Mouse (Mus musculus) urinary bladder, adult 18-20 months (tissue): ENCODE data around the gene Bax.

Source experiments
- DNase-seq, 2 experiments: peaks; one replicate each; pipeline ENCODE4 v3.0.0; 2022; ENCODE audit warnings: low spot score in 2 of 2, mixed read lengths in 2 of 2

Bax gene

GRCm38 (mm10) chr7:45456721-45457203, 9.9 kb downstream of the Bax start:
- no peak for DNase-seq

DNA sequence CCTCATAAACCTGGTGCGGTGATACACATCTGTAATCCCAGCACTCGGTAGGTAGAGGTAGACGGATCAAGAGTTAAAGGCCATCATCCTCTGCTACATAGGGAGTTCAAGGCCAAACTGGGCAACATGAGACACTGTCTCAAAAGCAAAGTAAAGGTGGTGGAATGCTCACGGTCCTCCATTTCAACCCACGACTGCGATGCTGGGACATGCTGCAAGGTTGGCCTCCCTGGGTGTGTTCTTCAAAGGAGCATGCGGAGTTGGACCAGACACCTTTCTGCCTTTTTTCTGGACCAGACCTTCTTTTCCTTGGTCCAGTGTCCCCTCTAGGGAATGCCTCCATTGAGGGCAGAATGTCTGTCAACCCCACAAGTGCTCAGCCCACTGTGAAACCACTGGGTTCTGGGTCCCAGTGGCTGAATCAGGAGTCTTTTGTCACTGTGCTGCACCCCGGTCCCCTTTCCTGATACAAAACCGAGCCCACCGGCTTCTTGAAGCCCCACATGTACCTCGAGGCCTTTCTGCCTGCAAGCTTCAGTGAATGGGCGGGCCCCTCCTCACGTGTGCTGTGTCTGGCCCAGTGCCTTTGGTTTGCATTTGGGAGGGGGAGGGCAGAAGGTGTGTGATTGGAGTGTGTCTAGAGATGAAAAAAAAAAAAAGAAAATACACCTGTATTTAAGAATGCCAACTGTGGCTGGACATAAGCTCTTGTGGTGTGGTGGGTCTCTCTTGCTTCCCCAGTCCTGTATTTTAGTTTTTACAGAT, 10.6 kb downstream of the Bax start:
- DNase-seq: no peak

DNA sequence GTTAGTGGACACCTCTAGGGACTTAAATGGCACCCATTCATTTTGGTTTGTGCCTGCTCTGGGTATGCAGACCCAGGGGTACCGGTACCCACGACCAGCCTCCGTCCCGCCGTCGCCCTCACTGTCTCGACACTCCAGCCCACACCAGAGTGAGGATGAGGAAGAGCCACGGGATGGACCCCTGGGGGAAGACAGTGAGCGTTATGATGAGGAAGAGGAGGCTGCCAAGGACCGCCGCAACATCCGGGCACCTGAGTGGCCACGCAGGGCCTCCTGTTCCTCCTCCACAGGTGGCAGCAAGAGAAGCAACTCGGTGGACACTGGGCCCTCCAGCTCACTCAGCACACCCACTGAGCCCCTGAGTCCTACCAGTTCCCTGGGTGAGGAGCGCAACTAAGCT, 11.7 kb downstream of the Bax start:
- DNase-seq: no peak

GRCm38 (mm10) chr7:45451344-45451982, 15.2 kb downstream of the Bax start:
- peak; percentile 56 to 61 for DNase-seq

GRCm38 (mm10) chr7:45449974-45450373, 16.7 kb downstream of the Bax start:
- no peak for DNase-seq

- DNase-seq: no peak
These were observed 19.2 kb downstream of the Bax start for GRCm38 (mm10) chr7:45447325-45447990.

GRCm38 (mm10) chr7:45446589-45446988, 20.1 kb downstream of the Bax start:
- DNase-seq: no peak

DNA sequence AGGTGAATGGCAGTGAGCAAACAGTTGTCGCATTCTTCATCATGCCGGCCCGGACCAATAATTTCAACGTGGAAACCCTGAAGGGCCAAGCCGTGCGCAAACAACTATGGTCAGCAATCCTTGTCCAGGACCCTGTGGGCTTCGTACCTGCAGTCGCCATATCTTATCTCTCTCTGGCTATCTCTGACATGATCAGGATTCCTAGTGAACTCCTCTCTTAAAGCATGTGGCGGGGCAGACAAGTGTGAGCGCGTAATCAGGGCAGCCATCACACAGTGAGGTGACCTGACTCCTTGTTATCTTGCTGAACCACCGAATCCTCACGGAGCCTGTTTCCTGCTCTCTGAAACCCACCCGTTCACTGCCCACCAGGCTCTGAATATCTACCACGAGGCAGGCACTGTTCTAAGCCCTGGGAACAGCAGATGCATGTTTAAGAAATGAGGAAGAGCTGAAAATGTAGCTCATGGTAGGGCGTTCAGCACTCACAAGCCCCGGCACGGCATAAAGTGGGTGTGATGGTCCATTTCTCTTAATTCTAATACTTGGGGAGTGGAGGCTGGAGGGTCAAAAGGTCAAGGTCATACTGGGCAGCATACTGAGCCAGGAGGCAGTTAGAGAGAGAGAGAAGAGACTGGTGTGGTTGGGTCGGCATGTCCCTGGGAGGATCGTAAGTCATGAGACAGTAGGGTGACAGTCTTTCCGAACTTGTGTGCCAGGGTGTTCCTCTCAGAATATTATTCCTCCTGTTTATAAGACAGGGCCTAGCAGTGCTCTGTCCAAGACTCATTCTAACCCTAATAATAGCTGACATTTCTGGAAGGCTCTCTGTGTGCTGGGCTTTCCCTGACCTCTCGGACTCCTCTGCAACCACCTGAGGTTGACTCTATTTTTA, 22.9 kb downstream of the Bax start:
- no peak for DNase-seq

DNA sequence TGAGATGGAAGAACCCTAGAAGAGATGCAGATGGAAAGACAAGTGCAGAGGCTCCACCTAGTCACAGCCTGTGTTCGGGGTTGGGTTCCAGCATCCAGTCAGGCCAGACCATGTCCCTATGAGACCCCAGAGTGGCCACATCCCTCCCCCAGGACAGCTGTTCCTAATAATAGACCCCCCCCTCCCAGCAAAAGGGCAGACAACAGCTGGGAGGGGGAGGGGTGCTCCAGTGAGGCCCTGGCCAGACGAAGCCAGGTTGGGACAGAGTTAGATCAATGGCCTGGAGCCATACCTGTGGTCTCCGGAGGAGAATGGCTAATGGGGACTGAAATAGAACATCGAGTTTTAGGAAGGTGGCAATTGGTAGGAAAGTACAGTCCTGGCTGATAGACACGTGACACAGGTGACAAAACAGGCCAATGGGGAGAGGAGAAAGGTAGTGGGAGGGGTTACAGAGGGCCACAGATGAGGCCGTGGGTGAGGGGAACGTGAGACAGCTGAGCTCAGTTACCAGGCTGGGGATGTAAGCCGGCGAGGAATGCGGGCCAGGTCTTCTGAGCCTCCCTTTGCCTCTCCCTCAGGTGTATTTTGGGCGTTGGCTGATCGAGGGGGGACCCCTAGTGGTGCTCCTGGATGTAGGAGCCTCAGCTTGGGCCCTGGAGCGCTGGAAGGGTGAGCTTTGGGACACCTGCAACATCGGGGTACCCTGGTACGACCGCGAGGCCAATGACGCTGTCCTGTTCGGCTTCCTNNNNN, 29.0 kb downstream of the Bax start, which contains the start of gene Ruvbl2:
TSS of gene Ruvbl2 (minus strand) at position 576 of the 756 bp plus-strand sequence.
- DNase-seq: no peak

DNA sequence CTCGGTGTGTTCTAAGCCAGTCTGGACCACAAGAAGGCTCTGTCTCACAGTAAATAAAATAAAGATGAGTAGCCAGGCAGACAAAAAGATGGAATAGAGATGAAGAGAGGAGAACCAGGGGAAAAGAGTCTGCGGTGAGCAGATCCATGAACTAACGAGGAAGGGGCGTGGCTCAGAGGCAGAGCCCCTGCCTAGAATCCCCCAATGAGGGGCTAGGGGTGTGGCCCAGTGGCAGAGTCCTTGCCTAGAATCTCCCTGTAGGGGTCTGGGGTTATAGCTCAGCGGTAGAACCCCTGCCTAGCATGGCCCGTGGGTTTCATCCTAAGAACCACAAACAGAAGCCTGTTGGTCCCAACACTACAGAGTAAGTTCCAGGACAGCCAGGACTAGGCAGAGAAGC, 29.7 kb downstream of the Bax start:
- DNase-seq: no peak

- no peak for DNase-seq
These were observed 30.3 kb downstream of the Bax start for GRCm38 (mm10) chr7:45436444-45436843.

GRCm38 (mm10) chr7:45435038-45435437, 31.7 kb downstream of the Bax start:
- no peak for DNase-seq

GRCm38 (mm10) chr7:45434203-45435015, 32.3 kb downstream of the Bax start, which contains the start of gene Gys1:
Gene Gys1 (plus strand): TSS chr7:45434844.
- peak; percentile 99 to 100 for DNase-seq

DNA sequence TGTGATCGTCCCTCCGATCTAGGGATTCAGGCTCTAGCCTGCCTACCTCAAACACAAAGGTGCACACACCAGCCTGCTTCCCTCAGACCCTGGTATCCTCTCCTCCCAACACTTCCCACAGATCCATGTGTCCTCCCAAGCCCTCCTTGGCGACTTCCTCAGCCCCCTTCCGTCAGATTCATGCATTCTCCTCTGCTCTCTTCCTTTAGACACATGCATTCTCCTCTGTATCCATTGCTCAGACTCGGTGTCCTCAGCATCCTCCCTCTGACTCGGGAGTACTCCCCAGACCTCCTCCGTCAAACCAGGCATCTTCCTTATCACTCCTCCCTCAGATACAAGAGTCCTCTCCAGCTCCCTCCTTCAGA, 32.9 kb downstream of the Bax start:
- no peak for DNase-seq

GRCm38 (mm10) chr7:45426556-45426955, 40.1 kb downstream of the Bax start:
- DNase-seq: no peak

DNA sequence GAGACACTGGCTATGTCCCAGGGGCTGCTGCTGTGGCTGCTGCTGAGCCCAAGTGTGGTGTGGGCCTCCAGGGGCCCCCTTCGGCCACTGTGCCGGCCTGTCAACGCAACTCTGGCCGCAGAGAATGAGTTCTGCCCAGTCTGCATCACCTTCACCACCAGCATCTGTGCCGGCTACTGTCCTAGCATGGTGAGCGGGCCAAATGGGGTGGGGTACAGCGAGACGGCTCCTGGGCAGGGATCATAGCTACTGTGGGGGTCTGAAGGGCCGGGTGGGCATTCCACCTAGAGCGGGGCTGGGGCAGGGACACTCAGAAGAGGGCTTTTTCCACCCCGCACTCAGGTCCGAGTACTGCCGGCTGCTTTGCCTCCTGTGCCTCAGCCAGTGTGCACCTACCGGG, 45.5 kb downstream of the Bax start:
- no peak for DNase-seq

- DNase-seq: no peak
These were observed 46.1 kb downstream of the Bax start, which contains the start of gene Lhb for GRCm38 (mm10) chr7:45420615-45420919. Gene Lhb (plus strand): TSS chr7:45420820.

DNA sequence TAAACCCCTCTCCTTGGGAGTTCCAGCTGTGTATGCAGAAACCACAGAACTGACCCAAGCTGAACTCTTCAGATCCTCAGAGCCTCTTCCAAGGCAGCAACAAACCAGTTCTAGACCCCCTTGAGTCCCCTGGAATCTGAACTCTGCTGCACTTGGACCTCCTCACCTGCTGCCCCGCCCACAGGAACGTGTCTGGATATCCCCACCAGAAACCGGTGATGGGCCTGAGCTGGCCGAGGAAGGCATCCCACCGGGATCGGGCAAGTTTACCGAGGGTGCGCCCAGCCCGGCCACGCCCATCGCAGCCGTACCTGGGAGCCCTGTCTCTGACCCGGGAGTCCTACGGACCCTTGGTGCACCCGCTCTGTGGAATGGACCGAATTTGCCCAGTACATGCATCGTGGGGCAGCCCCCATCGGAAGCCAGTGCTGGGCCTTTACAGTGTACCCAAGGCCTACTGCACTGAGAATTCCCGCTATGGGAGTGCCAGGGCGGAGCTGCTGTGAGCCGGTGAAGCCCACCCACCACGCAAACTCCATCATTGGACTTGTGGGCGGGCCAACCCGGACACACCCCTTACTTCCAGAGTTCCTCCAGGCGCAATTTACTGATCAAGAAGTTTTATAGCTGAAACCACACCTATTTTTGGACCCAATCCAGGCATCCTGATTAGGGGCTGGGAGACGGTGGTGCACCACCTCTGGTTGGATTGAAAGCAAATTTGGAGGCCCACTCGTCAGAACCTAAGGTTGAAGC, 46.7 kb downstream of the Bax start:
- no peak for DNase-seq

DNA sequence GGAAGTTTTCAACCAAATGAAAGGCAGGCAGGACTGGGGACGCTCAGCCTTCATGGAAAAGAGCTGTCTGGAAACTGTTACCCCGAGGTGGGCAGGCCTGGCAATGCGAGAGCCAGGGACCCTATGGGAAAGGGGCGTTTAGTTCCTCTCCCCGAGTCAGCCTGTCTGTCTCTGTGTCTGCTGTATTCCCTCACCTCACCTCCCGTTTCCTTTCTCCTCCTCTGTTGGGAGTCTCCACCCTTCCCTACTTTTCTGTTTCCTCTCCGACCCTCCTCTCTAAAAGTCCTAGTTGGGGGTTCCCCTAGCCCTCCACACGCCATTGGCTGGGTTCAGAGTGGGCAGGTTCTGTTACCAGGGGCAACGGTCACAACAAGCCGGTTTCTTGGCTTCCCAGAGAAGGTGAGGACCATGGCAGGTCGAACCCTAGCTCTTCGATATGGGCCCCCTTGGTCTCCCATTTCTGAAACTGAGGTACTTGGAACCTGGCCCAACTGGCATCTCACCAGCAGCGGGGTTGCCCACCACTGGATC, 48.7 kb downstream of the Bax start:
- no peak for DNase-seq
